Mouse (Mus musculus) intestine, embryonic 14.5 days (tissue): ENCODE data around the gene Asxl1. TPM values are rescaled to one million over a fixed set of nuclear protein-coding genes. Genes with fewer than 3 reads are reported as not detected.
"Not testable (repeated sequence)": the region's sequence is repeated elsewhere in the genome, so short reads cannot be mapped to it uniquely, and the experiment has no call there.

Source experiments
- ATAC-seq: fragments of 200-750 bp; cut with Nextera tagmentation; replicated peaks from 2 replicates; pipeline ENCODE4 v1.8.0; 2017; ENCODE audit warnings: low read depth, moderate number of reproducible peaks, moderate TSS enrichment, moderate library complexity; ENCODE audit not compliant: low FRiP score, low TSS enrichment
- DNase-seq: peaks from one replicate; pipeline ENCODE4 v3.0.0-alpha.2; 2018; ENCODE audit warnings: low spot score
- H3K27ac ChIP-seq: fragments of 300-500 bp; sonication (generic); 2 replicates; pipeline ENCODE4 v1.5.1; 2014; ENCODE audit warnings: low read depth, mild to moderate bottlenecking, control low read depth
- H3K27me3 ChIP-seq: fragments of 300-500 bp; sonication (generic); replicated peaks from 2 replicates; pipeline ENCODE4 v1.6.1; 2014; ENCODE audit warnings: low read length, control low read depth; ENCODE audit not compliant: control insufficient read depth, insufficient read depth
- H3K36me3 ChIP-seq: fragments of 300-500 bp; sonication (generic); 2 replicates; pipeline ENCODE4 v1.6.1; 2014; ENCODE audit warnings: low read length, control low read depth; ENCODE audit not compliant: control insufficient read depth, insufficient read depth
- H3K4me1 ChIP-seq: fragments of 300-500 bp; sonication (generic); replicated peaks from 2 replicates; pipeline ENCODE4 v1.6.1; 2014; ENCODE audit warnings: low read length, control low read depth, mixed read lengths; ENCODE audit not compliant: control insufficient read depth, insufficient read depth
- H3K4me2 ChIP-seq: fragments of 300-500 bp; sonication (generic); 2 replicates; pipeline ENCODE4 v1.6.1; 2014; ENCODE audit warnings: low read length
- H3K4me3 ChIP-seq: fragments of 300-500 bp; sonication (generic); 2 replicates; pipeline ENCODE4 v1.5.1; 2014; ENCODE audit warnings: low read depth, low read length, control low read depth, mixed read lengths
- H3K9ac ChIP-seq: fragments of 300-500 bp; sonication (generic); 2 replicates; pipeline ENCODE4 v1.6.1; 2014; ENCODE audit warnings: mild to moderate bottlenecking, low read length
- H3K9me3 ChIP-seq: fragments of 300-500 bp; sonication (generic); 2 replicates; pipeline ENCODE4 v1.6.1; 2016; ENCODE audit warnings: low read length, control low read depth; ENCODE audit not compliant: control insufficient read depth
- WGBS: fragments of 180-500 bp; shearing (Covaris S2); extraction: QIAGEN DNeasy Blood & Tissue Kit; methylation state at CpG from one replicate; pipeline ENCODE4 v1.1.7; 2014; 5-methylcytosine and 5-hydroxymethylcytosine counted together
- polyA plus RNA-seq: library from polyadenylated mRNA; unstranded; fragments of >200 nt; fragmentation: Nextera tagmentation; extraction: Ambion mirVana; gene quantifications from 2 replicates; pipeline ENCODE4 v1.2.1, GENCODE M21; 2014

Asxl1 gene
- polyA plus RNA-seq, 1 experiment from 2014 or later = 15.6 TPM

- no peak for DNase-seq
- Histone ChIP-seq H3K27ac (no peak overlapping the region), H3K27me3 (no peaks in the 10 kb centered on the region), H3K9ac (no peak overlapping the region), H3K4me3 (peak overlapping the region; percentile 84), H3K4me1 (peaks cover 38% of the 10 kb centered on the region), H3K9me3 (no peaks in the 10 kb centered on the region), H3K4me2 (peak overlapping the region; percentile 85), H3K36me3 (peaks cover 14% of the 10 kb centered on the region)
- 62% methylated on average over 6 of the region's 6 CpGs for WGBS
- ATAC-seq = no peak
Observed at GRCm38 (mm10) chr2:153348100-153348831, 2.6 kb downstream of the Asxl1 start.

DNA sequence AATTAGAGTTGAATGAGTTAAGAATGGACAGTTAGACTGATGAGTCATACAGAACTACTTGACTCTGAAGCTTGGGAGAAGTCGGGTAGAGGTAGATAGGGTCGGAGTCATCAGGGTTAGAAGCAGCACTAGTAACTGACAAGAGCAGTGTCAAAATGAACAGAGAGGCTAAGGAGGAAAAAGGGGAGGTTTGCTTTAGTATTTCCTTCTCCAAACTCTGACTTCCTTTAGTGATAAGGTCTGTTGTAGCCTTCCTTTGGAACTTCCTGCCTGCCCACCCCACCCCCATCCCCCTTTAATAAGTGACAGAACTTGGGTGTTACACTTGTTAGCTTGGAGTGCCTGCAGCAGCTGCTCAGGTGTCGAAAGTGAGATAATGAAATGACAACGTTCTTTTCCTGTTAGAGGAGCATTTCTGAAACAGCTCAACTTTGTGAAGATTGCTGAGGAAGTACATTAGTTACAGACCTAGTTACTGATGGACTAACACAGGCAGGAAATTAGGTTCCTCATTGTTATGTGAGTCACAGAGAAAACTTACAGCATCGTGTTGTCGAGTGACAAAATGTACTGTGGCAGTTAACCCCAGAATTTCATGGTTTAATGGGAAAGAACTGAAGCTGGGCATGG is 5.0 kb downstream of the Asxl1 start:
- peak overlapping the region; percentile 19; the same call in 1 of the 2 replicates for H3K27ac ChIP-seq
- no peaks in the 10 kb centered on the region for H3K9me3 ChIP-seq
- peaks cover 29% of the 10 kb centered on the region for H3K4me1 ChIP-seq
- H3K27me3 ChIP-seq = no peaks in the 10 kb centered on the region
- no peak for DNase-seq
- H3K4me3 ChIP-seq = no peak overlapping the region
- ATAC-seq = no peak
- peaks cover 36% of the 10 kb centered on the region for H3K36me3 ChIP-seq
- peak overlapping the region; percentile 31 for H3K4me2 ChIP-seq
- no peak overlapping the region for H3K9ac ChIP-seq
- 29% methylated on average over 6 of the region's 6 CpGs for WGBS

- peaks cover 72% of the 10 kb centered on the region for H3K36me3 ChIP-seq
- DNase-seq (peak; percentile 32), ATAC-seq (no peak)
- 87% methylated on average over 2 of the region's 2 CpGs for WGBS
- H3K4me1 ChIP-seq = peaks cover 15% of the 10 kb centered on the region
- H3K27ac ChIP-seq = no peak overlapping the region
- no peak overlapping the region for H3K4me3 ChIP-seq
- H3K27me3 ChIP-seq = no peaks in the 10 kb centered on the region
- no peak overlapping the region for H3K9ac ChIP-seq
- H3K4me2 ChIP-seq = no peak overlapping the region
- no peaks in the 10 kb centered on the region for H3K9me3 ChIP-seq
Observed at GRCm38 (mm10) chr2:153354648-153355047, 9.0 kb downstream of the Asxl1 start.

GRCm38 (mm10) chr2:153356784-153357183 is 11.2 kb downstream of the Asxl1 start:
- Histone ChIP-seq H3K9me3 (no peaks in the 10 kb centered on the region), H3K4me2 (no peak overlapping the region), H3K9ac (no peak overlapping the region), H3K36me3 (peaks cover 91% of the 10 kb centered on the region), H3K4me1 (no peaks in the 10 kb centered on the region), H3K27ac (no peak overlapping the region), H3K4me3 (no peak overlapping the region), H3K27me3 (no peaks in the 10 kb centered on the region)
- DNase-seq = no peak
- WGBS = 90% methylated on average over 4 of the region's 4 CpGs
- ATAC-seq = no peak

DNA sequence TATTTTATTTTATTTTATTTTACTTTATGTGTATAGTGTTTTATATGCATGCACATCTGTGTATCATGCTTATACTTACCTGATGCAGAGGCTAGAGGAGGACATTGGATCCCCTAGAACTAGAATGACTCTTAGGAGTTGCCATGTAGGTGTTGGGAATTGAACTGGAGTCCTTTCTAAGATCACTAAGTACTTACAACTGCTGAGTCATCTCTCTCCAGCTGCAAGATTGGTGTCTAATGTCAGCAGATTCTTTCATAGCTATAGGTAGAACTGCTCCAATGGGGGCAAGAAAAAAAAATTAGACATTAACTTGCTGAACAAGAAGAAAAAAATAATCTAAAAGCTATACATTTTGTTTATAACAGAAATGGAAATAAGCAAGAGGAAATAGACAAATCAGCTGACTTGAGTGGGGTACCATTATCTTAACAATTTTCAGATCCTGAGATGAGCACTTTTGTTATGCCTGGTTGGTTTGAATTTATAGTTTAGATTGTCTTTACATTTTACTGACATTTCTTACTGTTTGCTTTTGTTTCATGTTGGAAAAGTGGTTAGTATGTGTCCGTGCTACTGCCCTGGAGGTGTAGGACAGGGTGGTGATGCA is 15.6 kb downstream of the Asxl1 start:
- 91% methylated on average over 1 of the region's 1 CpGs for WGBS
- ATAC-seq = no peak
- Histone ChIP-seq H3K9ac (no peak overlapping the region), H3K4me1 (no peaks in the 10 kb centered on the region), H3K36me3 (peaks cover 88% of the 10 kb centered on the region), H3K27ac (no peak overlapping the region), H3K27me3 (no peaks in the 10 kb centered on the region), H3K9me3 (no peaks in the 10 kb centered on the region), H3K4me3 (no peak overlapping the region), H3K4me2 (no peak overlapping the region)
- no peak for DNase-seq

DNA sequence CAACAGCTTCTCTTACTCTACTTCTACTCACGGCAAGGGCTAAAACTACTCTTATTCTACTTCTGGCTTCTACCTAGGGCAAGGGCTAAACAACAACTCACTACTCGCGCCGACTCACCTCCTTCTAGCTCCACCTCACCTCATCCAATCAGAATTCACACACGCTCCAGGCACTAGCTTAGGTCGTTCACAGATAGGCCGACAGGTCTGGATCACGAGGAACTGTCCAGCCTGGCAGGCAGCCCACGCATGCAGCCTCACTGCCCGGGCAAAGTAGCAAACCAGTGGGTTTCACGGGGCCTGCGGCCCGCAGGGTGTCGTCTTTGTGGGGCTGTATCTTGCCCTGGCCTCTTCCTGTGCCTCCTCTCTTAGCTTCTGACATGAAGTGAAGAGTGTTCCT is 18.9 kb downstream of the Asxl1 start:
- not testable (repeated sequence) for H3K4me2 ChIP-seq, H3K9ac ChIP-seq, H3K27ac ChIP-seq, H3K4me3 ChIP-seq, H3K27me3 ChIP-seq, H3K4me1 ChIP-seq, ATAC-seq, H3K9me3 ChIP-seq, DNase-seq
- 91% methylated on average over 14 of the region's 14 CpGs for WGBS
- peaks cover 86% of the 10 kb centered on the region for H3K36me3 ChIP-seq

- H3K4me2 ChIP-seq = no peak overlapping the region
- no peaks in the 10 kb centered on the region for H3K9me3 ChIP-seq
- DNase-seq (no peak), ATAC-seq (no peak)
- H3K27ac ChIP-seq = no peak overlapping the region
- H3K4me1 ChIP-seq = no peaks in the 10 kb centered on the region
- H3K9ac ChIP-seq = no peak overlapping the region
- H3K4me3 ChIP-seq = no peak overlapping the region
- no peaks in the 10 kb centered on the region for H3K27me3 ChIP-seq
- peaks cover 45% of the 10 kb centered on the region for H3K36me3 ChIP-seq
Observed at GRCm38 (mm10) chr2:153370871-153371270, 25.2 kb downstream of the Asxl1 start.

DNA sequence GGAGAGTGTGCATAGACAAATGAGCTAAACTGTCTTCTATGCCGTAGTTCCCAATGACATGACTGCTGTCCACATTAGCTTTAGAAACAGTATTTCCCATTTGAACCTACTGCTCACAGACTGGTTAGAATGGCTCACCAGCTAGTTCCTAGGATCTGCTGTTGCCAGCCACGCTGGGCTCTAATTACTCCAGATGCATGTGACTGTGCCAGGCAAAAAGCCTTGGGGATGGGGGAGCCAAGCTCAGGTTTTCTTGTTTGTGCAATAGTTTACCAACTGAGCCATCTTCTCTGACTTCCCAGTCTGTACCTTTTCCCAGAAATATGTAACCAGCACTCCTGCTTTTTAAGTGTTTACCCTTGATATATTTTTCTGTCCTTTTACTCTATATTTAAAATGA is 29.8 kb downstream of the Asxl1 start:
- H3K36me3 ChIP-seq = peaks cover 27% of the 10 kb centered on the region
- no peak for ATAC-seq
- WGBS = 72% methylated on average over 2 of the region's 2 CpGs

More for the DNA sequence above, 29.8 kb downstream of the Asxl1 start:
- Histone ChIP-seq H3K4me3 (no peak overlapping the region), H3K27me3 (no peaks in the 10 kb centered on the region), H3K9ac (no peak overlapping the region), H3K4me2 (no peak overlapping the region), H3K4me1 (no peaks in the 10 kb centered on the region), H3K9me3 (no peaks in the 10 kb centered on the region), H3K27ac (no peak overlapping the region)
- no peak for DNase-seq
